Mouse (Mus musculus) lung, adult 2 months (tissue): ENCODE measurements at regions not wholly inside any gene's neighbourhood (a gene's known extent, or its start where the extent isn't known, plus 50 kb on each side); places are given as distances from the start of the nearest gene placed in this dataset.

ENCODE experiments used
- CTCF ChIP-seq: fragments of 200-500 bp; IDR thresholded peaks from 2 replicates; pipeline ENCODE4 v1.5.1; 2011; ENCODE audit warnings: mild to moderate bottlenecking, low read length, control low read depth; ENCODE audit not compliant: insufficient read depth
- POLR2A ChIP-seq: fragments of 200-500 bp; IDR thresholded peaks from 2 replicates; pipeline ENCODE4 v1.6.1; 2011; ENCODE audit warnings: low read depth, mild to moderate bottlenecking, control low read depth, low read length, borderline replicate concordance; ENCODE audit errors: extremely low read depth

- TF ChIP-seq CTCF (no peak), POLR2A (no peak)
Observed at GRCm38 (mm10) chr12:10655185-10655544, 264.6 kb downstream of the Rdh14 start.
